Mouse (Mus musculus): ENCODE data around the gene Slc38a2. TPM values are rescaled to one million over a fixed set of nuclear protein-coding genes. Genes with fewer than 3 reads are reported as not detected.
A peak's percentile ranks its signal among the peaks of the same experiment; 100 is the strongest.

Slc38a2 gene
- total and polyA plus RNA-seq, 2 experiments = 22.1 to 73.9 TPM

DNA sequence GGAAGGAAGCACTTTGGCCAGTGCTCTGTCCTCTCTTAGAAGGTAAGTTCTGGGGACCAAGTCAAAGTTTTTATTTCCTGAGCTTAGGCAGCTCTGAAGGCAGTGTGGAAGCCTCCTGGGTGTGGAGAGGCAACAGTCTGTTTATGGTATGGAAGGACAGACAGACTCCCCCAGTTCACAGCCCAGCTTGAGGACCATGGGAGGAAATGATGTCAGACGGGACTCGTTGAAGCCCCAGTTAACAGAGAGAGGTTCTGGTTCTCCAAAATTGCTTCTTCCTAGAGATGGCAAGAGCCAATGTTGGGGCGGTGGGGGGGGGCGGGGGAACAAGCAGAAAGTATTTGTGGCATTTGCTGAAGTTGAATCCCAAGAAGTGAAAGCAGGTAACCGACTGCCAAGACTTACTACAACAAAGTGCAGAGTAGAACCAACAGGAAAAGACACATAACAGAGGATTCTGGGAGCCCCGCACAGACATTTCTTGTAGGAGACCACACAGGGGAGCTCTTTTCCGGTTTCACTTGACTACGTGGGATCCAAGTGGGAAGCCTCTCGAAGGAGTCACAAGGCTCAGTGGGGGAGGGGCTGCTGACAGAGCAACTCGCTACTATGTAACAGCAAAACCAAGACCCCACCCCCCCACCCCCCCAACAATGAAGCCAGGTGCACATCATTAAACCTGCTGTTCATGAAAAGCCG lies 15.2 kb downstream of the Slc38a2 start:
- no peaks in the 10 kb centered on the region for H3K27me3 ChIP-seq (ENCODE audit: control insufficient read depth, insufficient read depth, low read length)
- H3K36me3 ChIP-seq (ENCODE audit: control insufficient read depth, insufficient read depth, low read length) = peaks cover 15% of the 10 kb centered on the region
- no peaks in the 10 kb centered on the region; the same call in 1 of the 2 replicates for H3K4me1 ChIP-seq (ENCODE audit: control insufficient read depth, insufficient read depth, low read length)
- no peak for DNase-seq (ENCODE audit: extremely low read depth, low read depth, low spot score)
- TF ChIP-seq POLR2A (IDR thresholded peaks at IDR 0.05; ENCODE audit: extremely low read depth, insufficient read depth, low read length) (no peak), CTCF (IDR thresholded peaks at IDR 0.05; ENCODE audit: low read depth, low read length) (no peak)
- H3K9ac ChIP-seq (ENCODE audit: low read depth, low read length) = no peak overlapping the region
- H3K79me2 ChIP-seq (ENCODE audit: control insufficient read depth, insufficient read depth, low read length) = no peaks in the 10 kb centered on the region
- no peak overlapping the region for H3K4me3 ChIP-seq (ENCODE audit: insufficient read depth, low read depth, low read length)
- WGBS = 46% methylated on average over 11 of the region's 11 CpGs
- no peak overlapping the region for H3K27ac ChIP-seq (replicated peaks; ENCODE audit: insufficient read depth, low read depth, low read length)

DNA sequence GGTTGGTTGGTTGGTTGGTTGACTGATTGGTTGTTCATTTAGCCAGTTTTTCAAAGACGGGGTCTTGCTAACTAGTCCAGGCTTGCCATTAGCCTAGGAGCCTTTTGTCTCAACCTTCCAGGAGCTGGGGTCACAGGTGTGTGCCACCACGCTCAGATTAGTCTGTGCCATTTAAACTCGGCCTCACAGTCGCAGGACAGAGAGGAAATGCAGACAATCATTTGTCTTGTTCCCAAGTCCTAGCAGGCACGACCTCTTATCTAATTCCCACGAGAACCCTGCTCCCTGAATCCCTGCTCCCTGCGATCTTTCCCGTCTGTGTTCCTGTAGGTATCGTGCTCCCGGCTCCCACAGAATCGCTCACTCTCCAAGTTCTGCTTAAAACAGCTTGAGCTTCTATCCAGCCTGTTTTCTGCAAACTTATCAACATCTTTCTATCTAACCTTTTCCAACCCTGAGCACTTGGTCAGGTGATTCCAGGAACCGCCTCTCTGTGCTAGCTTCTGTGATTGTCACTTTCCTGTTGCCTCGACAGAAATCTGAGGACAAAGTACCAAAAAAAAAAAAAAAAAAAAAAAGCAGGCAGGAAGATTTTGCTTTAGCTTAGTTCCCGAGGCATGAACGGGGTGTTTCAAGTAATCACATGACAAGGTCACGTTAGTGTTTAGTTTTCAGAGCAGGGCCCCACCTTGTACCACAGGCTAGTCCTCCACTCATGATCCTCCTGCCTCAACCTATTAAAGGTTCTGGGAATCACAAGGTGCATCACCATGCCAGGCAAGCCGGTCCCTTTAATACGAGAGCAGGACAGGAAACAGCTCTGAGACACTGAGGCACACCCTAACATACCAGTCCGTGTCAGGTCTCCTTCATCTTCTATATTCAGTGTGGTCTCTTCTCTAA lies 20.4 kb downstream of the Slc38a2 start:
- H3K36me3 ChIP-seq (ENCODE audit: control insufficient read depth, insufficient read depth, low read length) = no peaks in the 10 kb centered on the region
- no peak overlapping the region for H3K4me3 ChIP-seq (ENCODE audit: insufficient read depth, low read depth, low read length)
- H3K27me3 ChIP-seq (ENCODE audit: control insufficient read depth, insufficient read depth, low read length) = no peaks in the 10 kb centered on the region
- WGBS = 34% methylated on average over 19 of the region's 19 CpGs
- H3K79me2 ChIP-seq (ENCODE audit: control insufficient read depth, insufficient read depth, low read length) = no peaks in the 10 kb centered on the region
- TF ChIP-seq CTCF (IDR thresholded peaks at IDR 0.05; ENCODE audit: low read depth, low read length) = no peak
- no peak for TF ChIP-seq POLR2A (IDR thresholded peaks at IDR 0.05; ENCODE audit: extremely low read depth, insufficient read depth, low read length)
- H3K4me1 ChIP-seq (ENCODE audit: control insufficient read depth, insufficient read depth, low read length) = peaks cover 11% of the 10 kb centered on the region
- H3K9ac ChIP-seq (ENCODE audit: low read depth, low read length) = no peak overlapping the region
- DNase-seq (ENCODE audit: extremely low read depth, low read depth, low spot score) = peak; percentile 80
- peak overlapping the region; percentile 3; the same call in 1 of the 2 replicates for H3K27ac ChIP-seq (replicated peaks; ENCODE audit: insufficient read depth, low read depth, low read length)

DNA sequence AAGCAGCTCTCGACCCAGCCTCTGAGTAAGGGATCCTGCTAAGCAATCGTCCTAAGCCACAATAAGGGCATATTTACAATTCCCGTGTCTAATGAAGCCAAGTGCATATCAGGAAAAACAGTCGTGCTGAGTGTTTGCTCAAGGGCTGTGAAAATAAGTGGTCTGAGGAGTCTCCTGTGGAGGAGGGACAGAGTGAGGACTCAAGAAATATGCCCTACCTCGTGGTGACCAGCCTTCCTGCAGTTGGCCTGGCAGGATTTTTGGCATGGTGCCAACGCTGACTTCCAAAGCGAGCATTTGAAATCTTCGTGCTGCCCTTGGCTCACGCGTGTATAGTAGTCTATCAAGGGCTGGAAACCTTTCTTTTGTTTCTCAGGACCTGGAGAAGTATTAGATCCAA lies 23.0 kb downstream of the Slc38a2 start:
- Histone ChIP-seq H3K79me2 (ENCODE audit: control insufficient read depth, insufficient read depth, low read length) (no peaks in the 10 kb centered on the region), H3K4me1 (ENCODE audit: control insufficient read depth, insufficient read depth, low read length) (peaks cover 15% of the 10 kb centered on the region), H3K4me3 (ENCODE audit: insufficient read depth, low read depth, low read length) (no peak overlapping the region), H3K27me3 (ENCODE audit: control insufficient read depth, insufficient read depth, low read length) (no peaks in the 10 kb centered on the region), H3K36me3 (ENCODE audit: control insufficient read depth, insufficient read depth, low read length) (no peaks in the 10 kb centered on the region), H3K9ac (ENCODE audit: low read depth, low read length) (no peak overlapping the region), H3K27ac (replicated peaks; ENCODE audit: insufficient read depth, low read depth, low read length) (no peak overlapping the region)
- 6% methylated on average over 10 of the region's 10 CpGs for WGBS
- TF ChIP-seq CTCF (IDR thresholded peaks at IDR 0.05; ENCODE audit: low read depth, low read length) = no peak
- TF ChIP-seq POLR2A (IDR thresholded peaks at IDR 0.05; ENCODE audit: extremely low read depth, insufficient read depth, low read length) = no peak
- DNase-seq (ENCODE audit: extremely low read depth, low read depth, low spot score) = peak; percentile 79

DNA sequence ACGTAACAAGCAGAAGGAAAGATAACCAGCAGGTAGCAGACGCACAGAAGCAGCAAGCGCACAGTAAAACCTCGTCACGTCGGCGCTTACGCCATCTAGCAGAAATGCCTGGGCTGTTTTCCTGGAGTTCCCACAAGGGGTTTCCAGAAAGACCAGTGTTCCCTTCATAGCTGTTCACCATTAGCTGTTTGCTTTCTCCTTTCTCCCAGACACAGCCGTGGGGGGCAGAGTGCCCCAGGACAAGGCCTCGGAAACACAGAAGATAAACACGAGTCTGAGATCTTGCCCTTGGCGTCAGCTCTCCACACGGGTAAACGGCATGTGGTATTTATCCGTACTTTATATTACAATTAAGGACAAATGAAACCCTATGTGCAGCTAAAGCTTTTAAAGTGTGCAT lies 23.8 kb downstream of the Slc38a2 start:
- no peak overlapping the region for H3K27ac ChIP-seq (replicated peaks; ENCODE audit: insufficient read depth, low read depth, low read length)
- peaks cover 15% of the 10 kb centered on the region for H3K4me1 ChIP-seq (ENCODE audit: control insufficient read depth, insufficient read depth, low read length)
- no peaks in the 10 kb centered on the region for H3K79me2 ChIP-seq (ENCODE audit: control insufficient read depth, insufficient read depth, low read length)
- H3K9ac ChIP-seq (ENCODE audit: low read depth, low read length) = no peak overlapping the region
- no peaks in the 10 kb centered on the region for H3K36me3 ChIP-seq (ENCODE audit: control insufficient read depth, insufficient read depth, low read length)
- TF ChIP-seq POLR2A (IDR thresholded peaks at IDR 0.05; ENCODE audit: extremely low read depth, insufficient read depth, low read length) (no peak), CTCF (IDR thresholded peaks at IDR 0.05; ENCODE audit: low read depth, low read length) (no peak)
- 88% methylated on average over 15 of the region's 15 CpGs for WGBS
- DNase-seq (ENCODE audit: extremely low read depth, low read depth, low spot score) = no peak
- H3K4me3 ChIP-seq (ENCODE audit: insufficient read depth, low read depth, low read length) = no peak overlapping the region
- no peaks in the 10 kb centered on the region for H3K27me3 ChIP-seq (ENCODE audit: control insufficient read depth, insufficient read depth, low read length)

DNA sequence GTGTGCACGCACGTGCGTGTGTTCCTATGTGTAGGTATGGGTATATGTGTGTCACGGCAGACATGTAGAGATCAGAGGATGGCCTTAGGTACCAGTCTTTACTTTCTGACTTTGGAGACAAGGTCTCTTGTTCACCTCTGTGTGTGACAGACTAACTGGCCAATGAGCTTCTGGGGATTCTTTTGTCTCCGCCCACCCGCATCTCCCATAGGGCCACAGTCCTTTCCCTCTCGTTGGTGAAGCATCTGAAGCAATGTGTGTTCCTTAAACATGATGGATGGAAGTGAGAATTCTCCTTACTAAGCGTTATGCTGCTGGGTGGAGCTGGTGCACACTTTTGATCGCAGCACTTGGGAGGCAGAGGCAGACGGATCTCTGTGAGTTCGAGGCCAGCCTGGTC lies 24.5 kb downstream of the Slc38a2 start:
- peaks cover 15% of the 10 kb centered on the region for H3K4me1 ChIP-seq (ENCODE audit: control insufficient read depth, insufficient read depth, low read length)
- no peaks in the 10 kb centered on the region for H3K36me3 ChIP-seq (ENCODE audit: control insufficient read depth, insufficient read depth, low read length)
- H3K4me3 ChIP-seq (ENCODE audit: insufficient read depth, low read depth, low read length) = no peak overlapping the region
- 93% methylated on average over 11 of the region's 11 CpGs for WGBS
- TF ChIP-seq POLR2A (IDR thresholded peaks at IDR 0.05; ENCODE audit: extremely low read depth, insufficient read depth, low read length) (no peak), CTCF (IDR thresholded peaks at IDR 0.05; ENCODE audit: low read depth, low read length) (no peak)
- H3K27ac ChIP-seq (replicated peaks; ENCODE audit: insufficient read depth, low read depth, low read length) = no peak overlapping the region
- no peak for DNase-seq (ENCODE audit: extremely low read depth, low read depth, low spot score)
- H3K9ac ChIP-seq (ENCODE audit: low read depth, low read length) = no peak overlapping the region
- H3K79me2 ChIP-seq (ENCODE audit: control insufficient read depth, insufficient read depth, low read length) = no peaks in the 10 kb centered on the region
- H3K27me3 ChIP-seq (ENCODE audit: control insufficient read depth, insufficient read depth, low read length) = no peaks in the 10 kb centered on the region

Measured in liver, adult 2 months (tissue).